Mouse (Mus musculus) bone marrow macrophage, adult 2 months (primary cell): ENCODE measurements around the gene Vti1b. TPM values are rescaled to one million over a fixed set of nuclear protein-coding genes. Genes with fewer than 3 reads are reported as not detected.
A peak's percentile ranks its signal among the peaks of the same experiment; 100 is the strongest.

Experiments
- H3K27ac ChIP-seq: 2 replicates; pipeline ENCODE4 v1.5.1; 2012; ENCODE audit warnings: low read depth, low read length; ENCODE audit not compliant: insufficient read depth
- H3K4me1 ChIP-seq: 2 replicates; pipeline ENCODE4 v1.6.1; 2012; ENCODE audit warnings: low read length; ENCODE audit not compliant: control insufficient read depth, insufficient read depth
- H3K4me3 ChIP-seq: 2 replicates; pipeline ENCODE4 v1.5.1; 2012; ENCODE audit warnings: mild to moderate bottlenecking, low read length, moderate library complexity; ENCODE audit not compliant: insufficient read depth
- CTCF ChIP-seq: IDR thresholded peaks from 2 replicates; pipeline ENCODE4 v1.5.1; 2012; ENCODE audit warnings: low read depth, mild to moderate bottlenecking, low read length, moderate library complexity
- POLR2A ChIP-seq: IDR thresholded peaks from 2 replicates; pipeline ENCODE4 v1.6.1; 2012; ENCODE audit warnings: mild to moderate bottlenecking, low read depth, low read length, borderline replicate concordance
- polyA plus RNA-seq: library from polyadenylated mRNA; stranded (reverse); fragments of >200 nt; gene quantifications from 2 replicates; pipeline ENCODE4 v1.2.4, GENCODE M21; 2012; ENCODE audit not compliant: missing spikeins, insufficient read depth, insufficient read length

Gene Vti1b
- polyA plus RNA-seq, 1 experiment, result 77.7 TPM

DNA sequence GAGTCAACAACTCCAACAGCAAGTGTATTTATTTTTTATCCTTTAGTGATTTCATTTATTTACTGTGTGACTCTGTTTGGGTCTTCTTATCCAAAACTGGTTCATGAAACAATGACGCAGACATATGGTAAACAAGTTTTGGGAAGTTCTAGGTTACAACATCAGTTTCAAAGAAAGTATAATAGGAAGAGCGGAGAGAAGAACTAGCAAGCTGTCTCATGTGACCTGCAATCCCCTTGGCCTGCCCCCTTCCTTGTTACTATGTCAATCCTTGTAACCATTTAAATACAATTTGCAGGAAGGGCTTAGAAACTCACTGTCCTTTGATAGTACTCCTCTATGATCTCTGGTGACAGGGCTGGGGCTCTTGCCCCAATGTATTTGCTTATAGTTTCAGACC lies 31.7 kb downstream of the Vti1b start:
- TF ChIP-seq POLR2A (no peak), CTCF (no peak)
- H3K4me3 ChIP-seq, result no peak overlapping the region
- H3K27ac ChIP-seq, result peak overlapping the region; percentile 81
- peaks cover 43% of the 10 kb centered on the region for H3K4me1 ChIP-seq

GRCm38 (mm10) chr12:79139417-79139816 lies 33.0 kb downstream of the Vti1b start:
- H3K4me3 ChIP-seq, result no peak overlapping the region
- no peak for TF ChIP-seq CTCF
- TF ChIP-seq POLR2A, result no peak
- H3K4me1 ChIP-seq, result peaks cover 54% of the 10 kb centered on the region
- H3K27ac ChIP-seq, result no peak overlapping the region

GRCm38 (mm10) chr12:79138999-79139398 lies 33.5 kb downstream of the Vti1b start:
- Histone ChIP-seq H3K4me1 (peaks cover 52% of the 10 kb centered on the region), H3K4me3 (no peak overlapping the region), H3K27ac (no peak overlapping the region)
- TF ChIP-seq POLR2A, result no peak
- TF ChIP-seq CTCF, result no peak

- no peak overlapping the region for H3K4me3 ChIP-seq
Observed at GRCm38 (mm10) chr12:79136949-79137348, 35.5 kb downstream of the Vti1b start.

DNA sequence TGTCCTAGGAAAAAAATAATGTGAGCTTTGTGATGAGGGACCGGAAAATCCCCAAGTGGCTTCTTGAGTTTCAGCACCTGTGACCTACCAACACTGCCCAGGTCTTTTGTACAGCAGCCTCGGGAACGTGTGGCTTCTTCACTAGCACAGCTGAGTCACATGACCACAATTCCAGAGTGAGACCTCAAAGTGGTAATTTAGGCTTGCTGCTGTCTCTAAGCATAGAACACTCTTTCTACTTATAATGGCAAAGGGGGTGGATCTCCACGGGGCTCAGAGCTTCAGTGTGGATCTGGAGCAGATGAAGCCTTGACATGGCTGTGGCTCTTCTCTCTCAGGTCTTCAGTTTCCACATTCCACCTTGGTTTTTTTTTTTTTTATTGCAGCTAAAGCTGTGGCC lies 37.4 kb downstream of the Vti1b start:
- no peak for TF ChIP-seq CTCF
- Histone ChIP-seq H3K4me1 (peaks cover 53% of the 10 kb centered on the region), H3K4me3 (no peak overlapping the region), H3K27ac (no peak overlapping the region)

More at GRCm38 (mm10) chr12:79136949-79137348, 35.5 kb downstream of the Vti1b start:
- Histone ChIP-seq H3K4me1 (peaks cover 56% of the 10 kb centered on the region), H3K27ac (no peak overlapping the region)
- TF ChIP-seq POLR2A (no peak), CTCF (no peak)

- no peak overlapping the region for H3K4me3 ChIP-seq
- H3K4me1 ChIP-seq, result peaks cover 51% of the 10 kb centered on the region
- TF ChIP-seq CTCF (no peak), POLR2A (no peak)
- no peak overlapping the region for H3K27ac ChIP-seq
Observed at GRCm38 (mm10) chr12:79134676-79135075, 37.8 kb downstream of the Vti1b start.

GRCm38 (mm10) chr12:79131706-79132460 lies 40.6 kb downstream of the Vti1b start:
- no peak for TF ChIP-seq CTCF
- TF ChIP-seq POLR2A, result no peak
- Histone ChIP-seq H3K27ac (no peak overlapping the region), H3K4me1 (peaks cover 30% of the 10 kb centered on the region), H3K4me3 (peak overlapping the region; percentile 53)

- Histone ChIP-seq H3K4me1 (peaks cover 27% of the 10 kb centered on the region), H3K4me3 (peak overlapping the region; percentile 53), H3K27ac (no peak overlapping the region)
- no peak for TF ChIP-seq CTCF
- TF ChIP-seq POLR2A, result no peak
Observed at GRCm38 (mm10) chr12:79131178-79131675, 41.2 kb downstream of the Vti1b start.

GRCm38 (mm10) chr12:79130299-79131177 lies 41.9 kb downstream of the Vti1b start, which contains the start of gene Arg2:
Gene Arg2, plus strand, starts transcription at chr12:79130777.
- TF ChIP-seq POLR2A (no peak), CTCF (no peak)
- no peak within 1 kb of the TSS for H3K27ac ChIP-seq

DNA sequence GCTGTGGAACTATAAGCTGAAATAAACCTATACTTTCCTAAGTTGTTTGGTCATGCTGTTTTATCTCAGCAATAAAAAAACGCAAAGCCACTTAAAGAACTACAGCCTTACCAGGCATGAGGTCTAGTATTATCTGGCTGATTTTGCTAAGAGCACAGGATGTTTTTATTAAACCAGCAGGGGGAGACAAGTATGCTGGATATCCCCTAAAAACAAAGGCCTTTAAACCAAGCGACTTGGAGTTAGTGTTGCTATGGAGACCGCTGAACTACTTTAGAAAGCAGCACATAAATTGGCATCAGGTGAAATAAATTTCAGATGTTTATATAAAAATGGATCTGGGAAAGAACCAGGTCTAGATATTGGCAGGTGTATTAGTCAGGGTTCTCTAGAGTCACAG lies 49.6 kb downstream of the Vti1b start:
- Histone ChIP-seq H3K4me1 (no peaks in the 10 kb centered on the region), H3K27ac (no peak overlapping the region), H3K4me3 (no peak overlapping the region)
- TF ChIP-seq POLR2A (no peak), CTCF (no peak)

More at GRCm38 (mm10) chr12:79130299-79131177, 41.9 kb downstream of the Vti1b start, which contains the start of gene Arg2:
- H3K4me3 ChIP-seq, result peak within 1 kb of the TSS; percentile 53
- peaks cover 23% of the 10 kb centered on the region for H3K4me1 ChIP-seq
